Mouse (Mus musculus): ENCODE measurements around the gene Tex37. TPM values are rescaled to one million over a fixed set of nuclear protein-coding genes. Genes with fewer than 3 reads are reported as not detected.

Gene Tex37
- total and polyA plus RNA-seq, 3 experiments = not detected

DNA sequence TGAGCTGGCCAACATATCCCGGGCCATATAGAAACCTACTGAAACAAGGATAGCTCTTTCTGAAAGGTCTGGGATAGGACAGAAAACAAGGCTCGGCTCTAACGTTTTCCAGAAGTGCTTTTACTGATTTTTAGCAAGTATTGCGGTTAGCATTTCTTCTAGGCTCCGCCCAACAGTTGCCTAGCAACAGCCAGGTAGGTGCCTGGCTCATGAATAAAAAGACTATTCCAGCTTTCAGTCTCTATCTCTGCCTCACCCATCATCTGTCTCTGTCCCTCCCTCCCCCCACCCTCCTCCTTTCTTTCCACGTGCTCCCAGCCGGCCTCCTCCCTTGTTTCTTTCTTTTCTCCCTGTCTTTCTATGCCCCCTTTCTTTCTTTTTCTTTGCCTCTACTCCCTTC lies 47.0 kb upstream of the Tex37 start:
- Histone ChIP-seq H3K4me3 (ENCODE audit: control insufficient read depth in 1 of 2, insufficient read depth in 1 of 2, low read depth in 2 of 2, low read length in 2 of 2) (no peak overlapping the region), H3K27ac (ENCODE audit: control insufficient read depth, low read depth, low read length) (no peak overlapping the region), H3K36me3 (ENCODE audit: control insufficient read depth in 1 of 2, insufficient read depth in 2 of 2, low read length in 2 of 2) (no peaks in the 10 kb centered on the region), H3K79me2 (ENCODE audit: control insufficient read depth, insufficient read depth, low read length, poor library complexity) (no peaks in the 10 kb centered on the region), H3K4me1 (ENCODE audit: control insufficient read depth in 1 of 2, insufficient read depth in 2 of 2, low read length in 2 of 2) (no peaks in the 10 kb centered on the region), H3K9me3 (replicated peaks; ENCODE audit: insufficient read depth, low read length) (no peaks in the 10 kb centered on the region), H3K9ac (ENCODE audit: control insufficient read depth, low read depth, low read length, poor library complexity, severe bottlenecking) (no peak overlapping the region), H3K27me3 (ENCODE audit: control insufficient read depth in 1 of 2, insufficient read depth in 2 of 2, low read length in 2 of 2) (peaks cover 0 to 9% of the 10 kb centered on the region in 2 experiments; a peak in 3 of 4 replicates)
- no peak for DNase-seq (ENCODE audit: low read depth, low spot score)
- no peak for TF ChIP-seq ZNF384 (IDR thresholded peaks at IDR 0.05; ENCODE audit: low read depth, low read length)
- no peak for TF ChIP-seq TCF12 (IDR thresholded peaks at IDR 0.05; ENCODE audit: low read depth, low read length)
- no peak for TF ChIP-seq ZKSCAN1 (IDR thresholded peaks at IDR 0.05; ENCODE audit: low read depth, low read length)
- TF ChIP-seq HCFC1 (IDR thresholded peaks at IDR 0.05; ENCODE audit: low read depth, low read length) = no peak
- no peak for TF ChIP-seq UBTF (IDR thresholded peaks at IDR 0.05; ENCODE audit: borderline replicate concordance, insufficient read depth, low read depth, low read length)
- TF ChIP-seq NRF1 (IDR thresholded peaks at IDR 0.05; ENCODE audit: insufficient read depth, low read depth, low read length, poor library complexity, severe bottlenecking) = no peak
- TF ChIP-seq USF2 (IDR thresholded peaks at IDR 0.05; ENCODE audit: borderline replicate concordance in 1 of 2, insufficient read depth in 1 of 2, low read depth in 1 of 2, low read length in 2 of 2) = no peak
- no peak for TF ChIP-seq JUND (IDR thresholded peaks at IDR 0.05; ENCODE audit: low read depth, low read length)
- no peak for TF ChIP-seq MYB (IDR thresholded peaks at IDR 0.05; ENCODE audit: low read depth, low read length)
- TF ChIP-seq MYC (IDR thresholded peaks at IDR 0.05; ENCODE audit: low read depth, low read length) = no peak

DNA sequence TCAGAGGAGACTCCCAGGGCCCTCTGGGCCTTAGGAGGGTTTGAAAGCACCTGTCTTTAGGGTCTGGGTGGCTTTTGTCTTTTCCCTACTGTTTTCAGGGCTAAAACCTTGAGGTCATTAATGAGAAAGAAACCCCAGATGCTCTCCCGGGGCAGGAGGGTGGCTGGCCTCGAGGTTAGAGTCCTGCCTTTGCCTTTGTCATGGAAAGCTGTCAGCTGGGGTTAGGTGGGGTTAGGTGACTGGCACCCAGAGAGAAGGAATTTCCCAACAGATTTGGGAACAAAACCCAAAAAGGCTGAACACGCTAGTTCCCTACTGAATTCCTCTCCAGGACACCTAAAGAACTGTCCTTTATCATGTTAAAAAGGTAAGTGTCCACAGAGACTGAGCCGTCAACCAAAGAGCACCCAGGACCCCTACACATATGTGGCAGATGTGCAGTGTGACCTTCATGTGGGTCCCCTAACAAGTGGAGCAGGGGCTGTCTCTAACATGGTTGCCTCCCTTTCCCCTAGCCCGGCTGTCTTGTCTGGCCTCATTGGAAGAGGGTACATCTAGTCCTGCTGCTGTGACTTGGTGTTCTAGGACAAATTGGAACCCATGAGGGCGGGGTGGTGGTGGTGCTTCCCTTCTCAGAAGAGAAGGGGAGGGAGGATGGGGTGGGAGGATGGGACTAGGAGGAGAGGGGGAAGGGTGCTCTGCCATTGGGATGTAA lies 45.5 kb upstream of the Tex37 start:
- H3K27me3 ChIP-seq (ENCODE audit: control insufficient read depth in 1 of 2, insufficient read depth in 2 of 2, low read length in 2 of 2) = peaks cover 0 to 10% of the 10 kb centered on the region in 2 experiments; a peak in 3 of 4 replicates

More for the DNA sequence above, 45.5 kb upstream of the Tex37 start:
- H3K36me3 ChIP-seq (ENCODE audit: control insufficient read depth in 1 of 2, insufficient read depth in 2 of 2, low read length in 2 of 2) = no peaks in the 10 kb centered on the region
- no peak overlapping the region for H3K9ac ChIP-seq (ENCODE audit: control insufficient read depth, low read depth, low read length, poor library complexity, severe bottlenecking)
- no peak overlapping the region for H3K4me3 ChIP-seq (ENCODE audit: control insufficient read depth in 1 of 2, insufficient read depth in 1 of 2, low read depth in 2 of 2, low read length in 2 of 2)
- H3K79me2 ChIP-seq (ENCODE audit: control insufficient read depth, insufficient read depth, low read length, poor library complexity) = no peaks in the 10 kb centered on the region
- no peaks in the 10 kb centered on the region for H3K9me3 ChIP-seq (replicated peaks; ENCODE audit: insufficient read depth, low read length)
- H3K4me1 ChIP-seq (ENCODE audit: control insufficient read depth in 1 of 2, insufficient read depth in 2 of 2, low read length in 2 of 2) = no peaks in the 10 kb centered on the region
- no peak for DNase-seq (ENCODE audit: low read depth, low spot score)
- no peak for TF ChIP-seq POLR2AphosphoS2 (IDR thresholded peaks at IDR 0.05; ENCODE audit: low read length)
- TF ChIP-seq POLR2A (IDR thresholded peaks at IDR 0.05; ENCODE audit: control insufficient read depth in 1 of 2, insufficient read depth in 1 of 2, low read depth in 1 of 2, low read length in 2 of 2, poor library complexity in 1 of 2) = no peak
- TF ChIP-seq MXI1 (IDR thresholded peaks at IDR 0.05; ENCODE audit: low read depth, low read length) = no peak
- no peak for TF ChIP-seq SMC3 (IDR thresholded peaks at IDR 0.05; ENCODE audit: low read depth, low read length)
- TF ChIP-seq UBTF (IDR thresholded peaks at IDR 0.05; ENCODE audit: borderline replicate concordance, insufficient read depth, low read depth, low read length) = no peak
- TF ChIP-seq RAD21 (IDR thresholded peaks at IDR 0.05; ENCODE audit: low read depth, low read length) = no peak
- no peak for TF ChIP-seq TAL1 (IDR thresholded peaks at IDR 0.05; ENCODE audit: low read length)
- no peak for TF ChIP-seq ZC3H11A (IDR thresholded peaks at IDR 0.05; ENCODE audit: low read depth, low read length)
- no peak for TF ChIP-seq POLR2AphosphoS5 (IDR thresholded peaks at IDR 0.05; ENCODE audit: borderline replicate concordance, low read depth, low read length)
- no peak for TF ChIP-seq USF2 (IDR thresholded peaks at IDR 0.05; ENCODE audit: borderline replicate concordance in 1 of 2, insufficient read depth in 1 of 2, low read depth in 1 of 2, low read length in 2 of 2)
- no peak for TF ChIP-seq RCOR1 (IDR thresholded peaks at IDR 0.05; ENCODE audit: low read depth, low read length)
- no peak for TF ChIP-seq USF1 (IDR thresholded peaks at IDR 0.05; ENCODE audit: low read depth, low read length)
- TF ChIP-seq SIN3A (IDR thresholded peaks at IDR 0.05; ENCODE audit: low read length) = no peak
- no peak for TF ChIP-seq HCFC1 (IDR thresholded peaks at IDR 0.05; ENCODE audit: low read depth, low read length)
- no peak for TF ChIP-seq CTCF (IDR thresholded peaks at IDR 0.05 in 2 of 3, conservative IDR thresholded peaks at IDR 0.05 in 1 of 3; ENCODE audit: control insufficient read depth in 1 of 3, insufficient read depth in 1 of 3, low read depth in 2 of 3, low read length in 3 of 3, poor library complexity in 1 of 3, severe bottlenecking in 1 of 3)
- no peak for TF ChIP-seq MAX (IDR thresholded peaks at IDR 0.05; ENCODE audit: low read length)
- no peak for TF ChIP-seq EP300 (IDR thresholded peaks at IDR 0.05; ENCODE audit: low read depth in 1 of 2, low read length in 2 of 2)
- no peak overlapping the region for H3K27ac ChIP-seq (ENCODE audit: control insufficient read depth, low read depth, low read length)
